Mouse (Mus musculus) B cell, adult 62 days (primary cell): Measurements from ENCODE around the gene Tpte. TPM values are rescaled to one million over a fixed set of nuclear protein-coding genes. Genes with fewer than 3 reads are reported as not detected.

Source experiments
- total RNA-seq: library from RNA; stranded (reverse); gene quantifications from 4 replicates; pipeline ENCODE4 v1.2.4, GENCODE M21; 2023

Gene Tpte
- not detected in 4 replicates for total RNA-seq

DNA sequence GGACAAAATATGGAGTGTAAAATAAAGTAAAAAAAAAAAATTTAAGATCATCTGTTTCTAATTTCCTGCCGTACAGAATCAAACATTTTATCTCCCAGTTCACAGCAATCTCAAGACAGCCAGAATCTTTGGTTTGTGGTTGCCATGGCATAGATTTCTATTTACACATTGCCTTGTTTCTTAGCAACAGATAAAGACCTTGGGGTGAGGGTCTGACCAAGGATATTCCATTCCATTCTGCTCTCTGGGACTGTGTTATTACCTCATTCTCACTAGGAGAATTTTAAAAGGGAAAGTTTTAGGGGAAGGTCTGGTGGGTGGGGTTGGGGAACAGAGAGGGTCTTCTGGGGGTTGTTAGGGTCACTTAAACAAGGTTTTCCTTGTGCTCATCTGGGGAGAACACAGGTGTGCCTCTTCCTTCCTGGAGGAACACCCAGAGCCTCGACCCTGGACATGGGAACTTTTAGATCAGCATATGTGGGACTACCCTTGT is at the start of gene Tpte:
Tpte (plus strand) TSS at position 443 of the 493 bp plus-strand sequence.

DNA sequence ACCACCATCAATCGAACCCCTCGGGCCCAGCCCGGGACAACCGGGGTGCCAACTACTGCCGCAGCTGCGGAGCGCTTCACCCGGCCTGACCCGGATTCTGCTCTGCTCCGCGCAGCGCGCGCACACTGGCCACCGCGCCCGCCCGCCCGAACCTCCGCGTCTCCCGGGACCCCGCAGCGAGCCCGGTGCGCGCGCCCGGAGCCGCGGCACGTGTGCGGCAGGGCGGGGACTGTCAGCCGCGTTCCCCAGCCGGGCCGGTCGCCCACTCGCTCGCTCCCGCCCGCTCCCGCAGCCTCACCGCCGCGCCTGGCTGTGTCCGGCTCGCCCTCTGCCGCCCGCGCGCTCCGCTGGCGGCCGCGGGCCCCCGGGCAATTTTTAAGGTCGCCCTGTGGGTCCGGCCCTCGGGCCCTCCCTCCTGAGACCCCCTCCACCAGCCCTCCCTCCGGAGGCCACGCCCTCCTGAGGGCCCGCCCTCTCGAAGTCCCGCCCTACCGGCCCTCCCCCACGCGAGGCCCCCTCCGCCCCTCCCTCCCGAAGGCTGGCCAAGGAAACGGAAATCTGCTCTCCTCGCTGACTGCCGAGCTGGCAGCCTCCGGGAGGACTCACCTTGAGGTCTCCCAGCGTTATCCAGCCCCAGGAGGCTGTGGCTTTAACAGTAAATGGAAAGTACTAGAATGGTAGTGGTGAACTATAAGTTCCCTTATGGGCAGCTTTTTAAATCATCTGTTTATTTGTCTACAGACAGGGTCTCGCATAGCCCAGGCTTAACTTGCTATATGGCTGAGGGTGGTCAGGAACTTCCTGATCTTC is 115.1 kb downstream of the Tpte start, which contains the start of gene Slc25a15:
Slc25a15 (minus strand) TSS at position 456 of the 810 bp plus-strand sequence.

DNA sequence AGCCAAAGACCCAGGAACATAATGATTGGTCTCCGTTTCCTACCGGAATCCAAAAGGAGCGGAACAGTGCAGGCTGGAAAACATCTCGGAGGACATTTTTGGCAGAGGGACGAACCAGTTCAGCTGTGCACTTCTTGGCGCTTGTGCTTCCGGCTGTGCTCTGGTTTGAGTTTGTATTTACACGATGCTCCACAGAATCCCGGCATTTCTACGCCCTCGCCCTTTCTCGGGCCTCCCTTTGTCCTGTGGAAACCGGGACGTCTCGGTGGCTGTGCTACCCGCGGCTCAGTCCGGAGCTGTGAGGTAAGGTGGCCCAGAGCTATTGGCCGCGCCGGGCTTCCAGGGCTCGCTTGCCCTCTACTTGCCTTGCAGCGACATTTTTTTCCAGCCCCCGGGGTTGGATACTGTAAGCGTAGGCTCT is 128.1 kb downstream of the Tpte start, which contains the start of gene Mrps31:
Mrps31 (plus strand) TSS at position 80 of the 421 bp plus-strand sequence.

Other genes with a start within 250 kb of the Tpte start
- gene Atp7b, start 223.1 kb upstream of the Tpte start, total RNA-seq, result 0.46 to 0.50 TPM (median 0.48 TPM) in 4 replicates
- gene Alg11, start 222.7 kb upstream of the Tpte start, total RNA-seq, result 12.7 to 21.1 TPM (median 17.0 TPM) in 4 replicates
- not detected in 4 replicates for gene Nek5, start 158.4 kb upstream of the Tpte start, total RNA-seq
- gene Nek3, start 117.0 kb upstream of the Tpte start, total RNA-seq, result 4.6 to 5.9 TPM (median 5.5 TPM) in 4 replicates
- gene Ckap2, start 97.6 kb upstream of the Tpte start, total RNA-seq, result 1.5 to 2.0 TPM (median 1.7 TPM) in 4 replicates
- gene Vps36, start 90.6 kb upstream of the Tpte start, total RNA-seq, result 24.2 to 30.4 TPM (median 25.3 TPM) in 4 replicates
- gene Thsd1, start 56.1 kb upstream of the Tpte start, total RNA-seq, result 0.17 to 0.34 TPM (median 0.18 TPM) in 4 replicates
- 5.6 to 7.7 TPM (median 5.9 TPM) in 4 replicates for gene Slc25a15, start 115.2 kb downstream of the Tpte start, total RNA-seq
- 10.9 to 13.2 TPM (median 12.7 TPM) in 4 replicates for gene Mrps31, start 127.9 kb downstream of the Tpte start, total RNA-seq